Mouse (Mus musculus) embryonic facial prominence, embryonic 15.5 days (tissue): ENCODE results near the gene Pirt. TPM values are rescaled to one million over a fixed set of nuclear protein-coding genes. Genes with fewer than 3 reads are reported as not detected.

ENCODE experiments used
- ATAC-seq: fragments of 200-750 bp; cut with Nextera tagmentation; 2 replicates; pipeline ENCODE4 v1.8.0; 2017; ENCODE audit warnings: low read depth, moderate TSS enrichment; ENCODE audit not compliant: insufficient number of reproducible peaks, low FRiP score, low TSS enrichment
- H3K27ac ChIP-seq: fragments of 300-500 bp; sonication (generic); replicated peaks from 2 replicates; pipeline ENCODE4 v1.5.1; 2015; ENCODE audit warnings: mild to moderate bottlenecking, inconsistent platforms
- H3K27me3 ChIP-seq: fragments of 300-500 bp; sonication (generic); 2 replicates; pipeline ENCODE4 v1.6.1; 2015; ENCODE audit warnings: inconsistent platforms
- H3K36me3 ChIP-seq: fragments of 300-500 bp; sonication (generic); 2 replicates; pipeline ENCODE4 v1.6.1; 2015; ENCODE audit warnings: mild to moderate bottlenecking, inconsistent platforms
- H3K4me1 ChIP-seq: fragments of 300-500 bp; sonication (generic); 2 replicates; pipeline ENCODE4 v1.6.1; 2015; ENCODE audit warnings: inconsistent platforms
- H3K4me2 ChIP-seq: fragments of 300-500 bp; sonication (generic); replicated peaks from 2 replicates; pipeline ENCODE4 v1.6.1; 2015; ENCODE audit warnings: mild to moderate bottlenecking, inconsistent platforms
- H3K4me3 ChIP-seq: fragments of 300-500 bp; sonication (generic); replicated peaks from 2 replicates; pipeline ENCODE4 v1.5.1; 2015; ENCODE audit warnings: mild to moderate bottlenecking, inconsistent platforms
- H3K9ac ChIP-seq: fragments of 300-500 bp; sonication (generic); 2 replicates; pipeline ENCODE4 v1.6.1; 2015; ENCODE audit warnings: inconsistent platforms
- H3K9me3 ChIP-seq: fragments of 300-500 bp; sonication (generic); replicated peaks from 2 replicates; pipeline ENCODE4 v1.6.1; 2016; ENCODE audit warnings: inconsistent platforms
- WGBS: fragments of 180-500 bp; shearing (Covaris S2); methylation state at CpG from one replicate; pipeline ENCODE4 v1.1.7; 2015; 5-methylcytosine and 5-hydroxymethylcytosine counted together
- polyA plus RNA-seq: library from polyadenylated mRNA; unstranded; fragments of >200 nt; fragmentation: Nextera tagmentation; extraction: Ambion mirVana; gene quantifications from 2 replicates; pipeline ENCODE4 v1.2.1, GENCODE M21; 2015

Pirt gene
- polyA plus RNA-seq, result 1.1 and 1.6 TPM in 2 replicates

- Histone ChIP-seq H3K9me3 (no peaks in the 10 kb centered on the region), H3K4me1 (no peaks in the 10 kb centered on the region; the same call in 1 of the 2 replicates), H3K4me3 (no peak within 1 kb of the TSS), H3K9ac (no peak within 1 kb of the TSS), H3K36me3 (no peaks in the 10 kb centered on the region), H3K27ac (no peak within 1 kb of the TSS), H3K27me3 (no peaks in the 10 kb centered on the region), H3K4me2 (no peak within 1 kb of the TSS)
- no peak for ATAC-seq
- WGBS, result 46% methylated on average over 10 of the region's 10 CpGs
Measured at GRCm38 (mm10) chr11:66911811-66912210, at the start of gene Pirt. TSS of gene Pirt (plus strand) at chr11:66911981.

- H3K4me1 ChIP-seq, result no peaks in the 10 kb centered on the region
- no peak overlapping the region for H3K9ac ChIP-seq
- no peak overlapping the region for H3K4me2 ChIP-seq
- no peaks in the 10 kb centered on the region for H3K9me3 ChIP-seq
- 9% methylated on average over 5 of the region's 5 CpGs for WGBS
- no peaks in the 10 kb centered on the region for H3K36me3 ChIP-seq
- no peak for ATAC-seq
- no peak overlapping the region for H3K27ac ChIP-seq
- no peak overlapping the region for H3K4me3 ChIP-seq
- no peaks in the 10 kb centered on the region; the same call in 1 of the 2 replicates for H3K27me3 ChIP-seq
Measured at GRCm38 (mm10) chr11:66871701-66872100, 40.1 kb upstream of the Pirt start.

DNA sequence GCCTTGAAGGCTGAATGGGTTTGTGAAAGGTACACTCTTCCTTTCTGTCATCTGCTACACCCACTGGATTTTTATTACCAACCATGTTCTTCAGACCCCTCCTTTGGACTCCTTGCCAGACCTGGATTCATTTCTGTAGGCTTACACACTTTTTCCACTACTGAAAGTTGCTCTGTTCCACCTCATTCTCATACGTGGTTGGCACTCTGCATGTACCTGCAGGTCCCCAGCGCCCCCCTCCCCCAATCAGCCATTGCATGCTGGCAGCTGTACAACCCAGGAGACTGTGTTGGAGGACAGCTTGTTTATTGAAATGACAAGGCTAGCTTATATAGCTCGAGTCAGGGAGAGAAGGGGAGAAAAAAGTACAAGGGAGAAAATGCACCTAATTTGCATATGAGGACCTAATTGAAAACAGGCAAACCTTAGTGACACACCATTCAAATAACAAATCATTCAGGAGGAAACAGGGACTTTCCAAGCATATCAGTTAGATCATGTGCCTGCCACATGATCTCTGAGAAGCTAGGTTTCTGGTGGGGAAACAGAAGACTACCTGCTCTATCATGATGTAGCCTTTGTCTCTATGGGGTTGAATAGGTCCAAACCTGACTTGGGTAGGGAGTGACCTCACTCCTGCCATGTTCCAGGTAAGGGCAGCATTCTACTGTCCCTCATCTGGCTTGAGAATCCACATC, 38.9 kb upstream of the Pirt start:
- 33% methylated on average over 3 of the region's 3 CpGs for WGBS

DNA sequence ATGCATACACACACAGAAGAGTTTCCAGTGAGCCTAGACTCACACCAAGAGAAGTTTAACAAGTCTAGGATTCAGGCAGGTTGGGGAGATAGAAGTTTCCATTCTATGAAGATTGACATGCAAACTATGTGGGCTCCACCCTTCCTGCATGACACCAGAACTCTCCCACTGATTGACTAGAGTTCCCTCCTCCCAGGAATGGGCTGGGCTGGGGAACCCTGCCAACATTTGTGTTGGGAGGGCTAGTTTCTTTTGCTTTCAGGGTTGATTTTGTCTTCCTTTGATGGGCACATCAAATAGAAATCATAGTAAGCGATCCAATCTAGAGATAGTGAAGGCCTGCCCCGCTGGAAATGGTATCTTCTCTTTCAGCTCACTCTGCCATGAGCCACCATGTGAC, 30.5 kb upstream of the Pirt start:
- no peaks in the 10 kb centered on the region for H3K27me3 ChIP-seq
- no peaks in the 10 kb centered on the region for H3K9me3 ChIP-seq
- H3K4me1 ChIP-seq, result 0 out of 2 replicates have a peak, but pooled peaks cover 14% of the 10 kb centered on the region
- H3K4me2 ChIP-seq, result no peak overlapping the region
- no peak for ATAC-seq
- H3K9ac ChIP-seq, result no peak overlapping the region
- 54% methylated on average over 2 of the region's 2 CpGs for WGBS
- no peak overlapping the region for H3K4me3 ChIP-seq
- H3K27ac ChIP-seq, result no peak overlapping the region
- no peaks in the 10 kb centered on the region for H3K36me3 ChIP-seq

More for the DNA sequence above, 38.9 kb upstream of the Pirt start:
- Histone ChIP-seq H3K27ac (no peak overlapping the region), H3K9ac (no peak overlapping the region), H3K27me3 (no peaks in the 10 kb centered on the region; the same call in 1 of the 2 replicates), H3K4me2 (no peak overlapping the region), H3K4me1 (no peaks in the 10 kb centered on the region), H3K4me3 (no peak overlapping the region), H3K9me3 (no peaks in the 10 kb centered on the region), H3K36me3 (no peaks in the 10 kb centered on the region)
- ATAC-seq, result no peak

GRCm38 (mm10) chr11:66882224-66883040, 29.3 kb upstream of the Pirt start:
- 56% methylated on average over 7 of the region's 7 CpGs for WGBS
- H3K36me3 ChIP-seq, result no peaks in the 10 kb centered on the region
- no peak overlapping the region for H3K9ac ChIP-seq
- no peak overlapping the region for H3K4me3 ChIP-seq
- peak overlapping the region; percentile 59 for H3K27ac ChIP-seq
- H3K9me3 ChIP-seq, result no peaks in the 10 kb centered on the region
- no peak overlapping the region for H3K4me2 ChIP-seq
- 0 out of 2 replicates have a peak, but pooled peaks cover 14% of the 10 kb centered on the region for H3K4me1 ChIP-seq
- H3K27me3 ChIP-seq, result no peaks in the 10 kb centered on the region
- ATAC-seq, result 0 out of 2 replicates have a peak, but pooled peaks have one; percentile 34

DNA sequence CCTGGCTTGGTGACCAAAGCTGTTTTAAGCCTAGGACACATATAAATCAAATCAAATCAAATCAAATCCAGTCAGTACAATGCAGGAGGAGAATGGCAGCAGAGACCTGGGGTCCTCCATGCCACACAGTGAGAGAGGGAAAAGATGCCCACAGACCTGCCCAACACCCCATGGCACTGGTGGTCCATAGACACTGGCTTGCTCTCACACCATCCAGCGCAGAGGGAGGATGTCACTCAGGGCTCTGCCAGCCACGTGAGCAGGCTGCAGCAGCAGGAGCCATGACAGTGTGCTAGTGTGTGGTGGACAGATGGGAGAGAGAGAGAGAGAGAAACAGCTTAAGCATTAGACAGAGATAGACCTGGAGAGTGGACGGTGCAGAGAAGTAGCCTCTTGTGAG, 19.2 kb upstream of the Pirt start:
- Histone ChIP-seq H3K27me3 (no peaks in the 10 kb centered on the region), H3K27ac (no peak overlapping the region), H3K4me2 (no peak overlapping the region), H3K9ac (no peak overlapping the region), H3K9me3 (no peaks in the 10 kb centered on the region), H3K4me3 (no peak overlapping the region), H3K36me3 (no peaks in the 10 kb centered on the region), H3K4me1 (no peaks in the 10 kb centered on the region)
- WGBS, result 78% methylated on average over 3 of the region's 3 CpGs
- ATAC-seq, result no peak

GRCm38 (mm10) chr11:66898747-66899146, 13.0 kb upstream of the Pirt start:
- no peak for ATAC-seq
- WGBS, result 89% methylated on average over 2 of the region's 2 CpGs
- no peaks in the 10 kb centered on the region for H3K27me3 ChIP-seq
- no peaks in the 10 kb centered on the region for H3K9me3 ChIP-seq
- H3K27ac ChIP-seq, result no peak overlapping the region
- H3K36me3 ChIP-seq, result no peaks in the 10 kb centered on the region
- no peak overlapping the region for H3K9ac ChIP-seq
- no peak overlapping the region for H3K4me2 ChIP-seq
- H3K4me1 ChIP-seq, result no peaks in the 10 kb centered on the region
- no peak overlapping the region for H3K4me3 ChIP-seq

GRCm38 (mm10) chr11:66899426-66899825, 12.4 kb upstream of the Pirt start:
- Histone ChIP-seq H3K36me3 (no peaks in the 10 kb centered on the region), H3K4me2 (no peak overlapping the region), H3K4me1 (no peaks in the 10 kb centered on the region), H3K9ac (no peak overlapping the region), H3K9me3 (no peaks in the 10 kb centered on the region), H3K27me3 (no peaks in the 10 kb centered on the region), H3K27ac (no peak overlapping the region), H3K4me3 (no peak overlapping the region)
- ATAC-seq, result no peak
- 7% methylated on average over 7 of the region's 7 CpGs for WGBS

GRCm38 (mm10) chr11:66902801-66903200, 9.0 kb upstream of the Pirt start:
- no peak overlapping the region for H3K4me2 ChIP-seq
- H3K4me1 ChIP-seq, result peaks cover 6% of the 10 kb centered on the region
- no peaks in the 10 kb centered on the region for H3K9me3 ChIP-seq
- no peak overlapping the region for H3K27ac ChIP-seq
- no peak overlapping the region for H3K4me3 ChIP-seq
- no peak overlapping the region for H3K9ac ChIP-seq
- no peaks in the 10 kb centered on the region for H3K27me3 ChIP-seq
- ATAC-seq, result no peak
- 85% methylated on average over 7 of the region's 7 CpGs for WGBS
- no peaks in the 10 kb centered on the region for H3K36me3 ChIP-seq

GRCm38 (mm10) chr11:66905617-66906384, 6.0 kb upstream of the Pirt start:
- Histone ChIP-seq H3K9me3 (no peaks in the 10 kb centered on the region), H3K27me3 (no peaks in the 10 kb centered on the region), H3K36me3 (no peaks in the 10 kb centered on the region), H3K4me1 (peaks cover 6% of the 10 kb centered on the region), H3K9ac (no peak overlapping the region), H3K4me3 (0 out of 2 replicates have a peak overlapping the region, but pooled peaks have one; percentile 18), H3K4me2 (peak overlapping the region; percentile 44), H3K27ac (no peak overlapping the region)
- 11% methylated on average over 21 of the region's 21 CpGs for WGBS
- ATAC-seq, result peak; percentile 70
